In the genomic region with DNA sequence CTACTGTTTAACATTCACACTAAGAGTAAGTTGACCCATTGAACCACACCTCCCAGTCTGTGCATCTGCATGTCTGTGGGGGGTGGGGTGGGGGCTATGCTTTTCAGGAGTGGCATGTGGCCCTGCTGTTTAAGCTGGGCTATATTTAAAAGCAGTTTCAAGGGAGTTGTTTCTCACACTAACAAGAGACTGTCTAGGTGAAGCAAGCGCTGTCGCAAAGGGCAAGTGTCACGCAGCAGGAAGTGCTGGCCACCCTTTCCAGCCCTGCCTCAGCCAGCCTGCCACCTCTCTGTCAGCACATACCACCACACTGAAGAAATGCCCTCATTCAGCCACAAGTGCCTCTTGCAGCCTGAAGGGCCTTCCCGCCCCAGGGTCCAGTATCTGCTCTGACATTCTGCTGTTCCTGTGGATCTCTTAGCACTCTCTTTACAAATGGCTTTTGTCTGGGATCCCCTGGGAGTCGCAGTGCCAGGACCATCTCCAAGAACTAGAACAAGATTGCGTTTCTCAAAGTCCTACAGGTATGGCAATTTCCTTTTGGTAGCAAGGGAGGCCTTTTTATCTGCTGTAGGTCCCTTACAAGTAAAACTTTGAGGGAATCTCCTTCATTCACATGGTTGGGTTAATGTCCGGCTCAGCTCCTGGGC, we compare ENCODE assay signal across 9 mouse cellular contexts.
DNase-seq lines count a peak whose midpoint lies in the region; ATAC-seq and TF ChIP-seq lines count a peak whose summit lies in the region.
"Had no signal": no experiment of that assay in that cellular context is flagged by ENCODE, and none has a peak within 500 bp of the region (broad histone marks: within the 10 kb centered on the region; RNA-seq: fewer than 3 reads in every experiment).

No protein-coding gene starts in this region.

- no peak for TF ChIP-seq POLR2A in kidney, adult 2 months (IDR thresholded peaks at IDR 0.05; ENCODE audit: low read depth, low read length)
- no peak for TF ChIP-seq POLR2A in liver, adult 2 months (IDR thresholded peaks at IDR 0.05; ENCODE audit: extremely low read depth, insufficient read depth, low read length)

- TF ChIP-seq CTCF in kidney, adult 2 months (conservative IDR thresholded peaks at IDR 0.05; ENCODE audit: insufficient read depth, insufficient read length, low read depth, low read length), result no peak
- no peak for TF ChIP-seq CTCF in liver, adult 2 months (IDR thresholded peaks at IDR 0.05; ENCODE audit: low read depth, low read length)

- H3K9me3 ChIP-seq in kidney, embryonic 14.5 days (ENCODE audit: control insufficient read depth, low read length), result no peaks in the 10 kb centered on the region
- H3K9me3 ChIP-seq in neural tube, embryonic 12.5 days, result no peaks in the 10 kb centered on the region
- H3K9me3 ChIP-seq: hindbrain, embryonic 15.5 days had no signal

- ATAC-seq in kidney, embryonic 14.5 days (ENCODE audit: low FRiP score, low TSS enrichment), result peak; percentile 80
- peak; percentile 85 for ATAC-seq in granulocyte monocyte progenitor cell, adult 5-6 weeks (replicated peaks; ENCODE audit: poor library complexity, severe bottlenecking)
- ATAC-seq in neural tube, embryonic 12.5 days (ENCODE audit: low FRiP score, low read depth), result peak; percentile 45; the same call in 1 of the 2 replicates

- H3K27ac ChIP-seq in kidney, embryonic 14.5 days (ENCODE audit: low read depth, low read length), result no peak overlapping the region
- H3K27ac ChIP-seq in kidney, adult 2 months (ENCODE audit: insufficient read depth, low read depth, low read length), result no peak overlapping the region
- H3K27ac ChIP-seq in liver, adult 2 months (replicated peaks; ENCODE audit: insufficient read depth, low read depth, low read length), result peak overlapping the region; percentile 66
- H3K27ac ChIP-seq in neural tube, embryonic 12.5 days, result no peak overlapping the region
- H3K27ac ChIP-seq: hindbrain, embryonic 15.5 days had no signal

- no peak overlapping the region for H3K4me3 ChIP-seq in kidney, embryonic 14.5 days (ENCODE audit: low read length)
- no peak overlapping the region for H3K4me3 ChIP-seq in kidney, adult 2 months (ENCODE audit: insufficient read depth, low read depth, low read length)
- no peak overlapping the region for H3K4me3 ChIP-seq in liver, adult 2 months (ENCODE audit: insufficient read depth, low read depth, low read length)
- no peak overlapping the region for H3K4me3 ChIP-seq in neural tube, embryonic 12.5 days
- H3K4me3 ChIP-seq: hindbrain, embryonic 15.5 days had no signal

- no peaks in the 10 kb centered on the region for H3K36me3 ChIP-seq in kidney, embryonic 14.5 days (ENCODE audit: control insufficient read depth, insufficient read depth, low read length)
- no peaks in the 10 kb centered on the region for H3K36me3 ChIP-seq in kidney, adult 2 months (ENCODE audit: control insufficient read depth, insufficient read depth, low read length)
- H3K36me3 ChIP-seq in liver, adult 2 months (ENCODE audit: control insufficient read depth, insufficient read depth, low read length), result no peaks in the 10 kb centered on the region
- H3K36me3 ChIP-seq in neural tube, embryonic 12.5 days, result no peaks in the 10 kb centered on the region
- H3K36me3 ChIP-seq: hindbrain, embryonic 15.5 days had no signal

- 22% methylated on average over 7 of the region's 7 CpGs for WGBS in kidney, embryonic 14.5 days
- 51% methylated on average over 7 of the region's 7 CpGs for WGBS in kidney, adult 2 months
- WGBS in liver, adult 2 months, result 23% methylated on average over 7 of the region's 7 CpGs
- WGBS in neural tube, embryonic 12.5 days, result 5% methylated on average over 7 of the region's 7 CpGs

- H3K79me2 ChIP-seq in liver, adult 2 months (ENCODE audit: control insufficient read depth, insufficient read depth, low read length), result no peaks in the 10 kb centered on the region; the same call in 1 of the 2 replicates

- DNase-seq in kidney, adult 2 months, result no peak
- peak; percentile 69 for DNase-seq in liver, adult 2 months (ENCODE audit: extremely low read depth, low read depth, low spot score)
- DNase-seq in MN1 (ENCODE audit: low spot score), result no peak
- no peak for DNase-seq in left cerebral cortex, postnatal 14 days (ENCODE audit: low spot score in 2 of 2)
- DNase-seq in frontal cortex, adult 2 months (ENCODE audit: extremely low spot score in 1 of 2, low spot score in 1 of 2), result no peak

- H3K4me1 ChIP-seq in kidney, embryonic 14.5 days (ENCODE audit: control insufficient read depth, insufficient read depth, low read length), result peaks cover 12% of the 10 kb centered on the region
- H3K4me1 ChIP-seq in kidney, adult 2 months (ENCODE audit: control insufficient read depth, insufficient read depth, low read length), result no peaks in the 10 kb centered on the region; the same call in 1 of the 2 replicates
- H3K4me1 ChIP-seq in liver, adult 2 months (ENCODE audit: control insufficient read depth, insufficient read depth, low read length), result peaks cover 21% of the 10 kb centered on the region
- H3K4me1 ChIP-seq in neural tube, embryonic 12.5 days, result peaks cover 23% of the 10 kb centered on the region

- H3K27me3 ChIP-seq in kidney, embryonic 14.5 days (ENCODE audit: control insufficient read depth, insufficient read depth, low read length), result no peaks in the 10 kb centered on the region
- H3K27me3 ChIP-seq in kidney, adult 2 months (replicated peaks; ENCODE audit: control insufficient read depth, insufficient read depth, low read length), result no peaks in the 10 kb centered on the region
- no peaks in the 10 kb centered on the region for H3K27me3 ChIP-seq in liver, adult 2 months (ENCODE audit: control insufficient read depth, insufficient read depth, low read length)
- no peaks in the 10 kb centered on the region for H3K27me3 ChIP-seq in neural tube, embryonic 12.5 days (replicated peaks)
- H3K27me3 ChIP-seq: hindbrain, embryonic 15.5 days had no signal

- intact Hi-C loops in left cerebral cortex, postnatal 14 days (cut with DNase I), result no loop called here

- H3K9ac ChIP-seq in kidney, embryonic 14.5 days (ENCODE audit: low read depth, low read length), result no peak overlapping the region
- peak overlapping the region; percentile 44 for H3K9ac ChIP-seq in liver, adult 2 months (ENCODE audit: low read depth, low read length)
- H3K9ac ChIP-seq in neural tube, embryonic 12.5 days, result no peak overlapping the region
- H3K9ac ChIP-seq: hindbrain, embryonic 15.5 days had no signal

- no peak overlapping the region for H3K4me2 ChIP-seq in kidney, embryonic 14.5 days (replicated peaks; ENCODE audit: low read depth, low read length)
- H3K4me2 ChIP-seq in neural tube, embryonic 12.5 days (replicated peaks), result no peak overlapping the region; the same call in 1 of the 2 replicates
- H3K4me2 ChIP-seq: hindbrain, embryonic 15.5 days had no signal
